Mouse (Mus musculus) limb, embryonic 13.5 days (tissue): ENCODE measurements around the gene Tmem210. TPM values are rescaled to one million over a fixed set of nuclear protein-coding genes. Genes with fewer than 3 reads are reported as not detected.
A peak's percentile ranks its signal among the peaks of the same experiment; 100 is the strongest.
"Not testable (repeated sequence)": the region's sequence is repeated elsewhere in the genome, so short reads cannot be mapped to it uniquely, and the experiment has no call there.

Experiments
- ATAC-seq: fragments of 200-750 bp; cut with Nextera tagmentation; 2 replicates; pipeline ENCODE4 v1.8.0; 2017; ENCODE audit warnings: low read depth, moderate number of reproducible peaks, moderate TSS enrichment; ENCODE audit not compliant: low FRiP score
- H3K27ac ChIP-seq: fragments of 300-500 bp; sonication (generic); 2 replicates; pipeline ENCODE4 v1.5.1; 2015; ENCODE audit warnings: inconsistent platforms, mild to moderate bottlenecking, moderate library complexity
- H3K27me3 ChIP-seq: fragments of 300-500 bp; sonication (generic); 2 replicates; pipeline ENCODE4 v1.6.1; 2015; ENCODE audit warnings: mild to moderate bottlenecking, inconsistent platforms
- H3K36me3 ChIP-seq: fragments of 300-500 bp; sonication (generic); 2 replicates; pipeline ENCODE4 v1.6.1; 2015; ENCODE audit warnings: inconsistent platforms, mild to moderate bottlenecking, moderate library complexity
- H3K4me1 ChIP-seq: fragments of 300-500 bp; sonication (generic); 2 replicates; pipeline ENCODE4 v1.6.1; 2015; ENCODE audit warnings: inconsistent platforms
- H3K4me2 ChIP-seq: fragments of 300-500 bp; sonication (generic); replicated peaks from 2 replicates; pipeline ENCODE4 v1.6.1; 2015; ENCODE audit warnings: inconsistent platforms, mild to moderate bottlenecking, moderate library complexity
- H3K4me3 ChIP-seq: fragments of 300-500 bp; sonication (generic); 2 replicates; pipeline ENCODE4 v1.5.1; 2015; ENCODE audit warnings: moderate library complexity, mild to moderate bottlenecking, inconsistent platforms
- H3K9ac ChIP-seq: fragments of 300-500 bp; sonication (generic); 2 replicates; pipeline ENCODE4 v1.6.1; 2015; ENCODE audit warnings: mild to moderate bottlenecking, inconsistent platforms
- H3K9me3 ChIP-seq: fragments of 300-500 bp; sonication (generic); 2 replicates; pipeline ENCODE4 v1.6.1; 2016; ENCODE audit warnings: inconsistent platforms
- WGBS: fragments of 180-500 bp; shearing (Covaris S2); methylation state at CpG from one replicate; pipeline ENCODE4 v1.1.7; 2015; 5-methylcytosine and 5-hydroxymethylcytosine counted together
- polyA plus RNA-seq: library from polyadenylated mRNA; unstranded; fragments of >200 nt; fragmentation: Nextera tagmentation; extraction: Ambion mirVana; gene quantifications from 2 replicates; pipeline ENCODE4 v1.2.1, GENCODE M21; 2015

Tmem210 gene
- polyA plus RNA-seq, 1 experiment from 2014 or later: not detected

- H3K27ac ChIP-seq, H3K27me3 ChIP-seq, H3K9me3 ChIP-seq, ATAC-seq: not testable (repeated sequence)
- peak overlapping the region; percentile 81 for H3K4me3 ChIP-seq
- 56% methylated on average over 12 of the region's 12 CpGs for WGBS
- H3K9ac ChIP-seq: peak overlapping the region; percentile 85
- H3K4me1 ChIP-seq: peaks cover 18% of the 10 kb centered on the region
- peak overlapping the region; percentile 99 for H3K4me2 ChIP-seq
- peaks cover 20% of the 10 kb centered on the region for H3K36me3 ChIP-seq
Observed at GRCm38 (mm10) chr2:25256443-25257109, 31.4 kb upstream of the Tmem210 start.

DNA sequence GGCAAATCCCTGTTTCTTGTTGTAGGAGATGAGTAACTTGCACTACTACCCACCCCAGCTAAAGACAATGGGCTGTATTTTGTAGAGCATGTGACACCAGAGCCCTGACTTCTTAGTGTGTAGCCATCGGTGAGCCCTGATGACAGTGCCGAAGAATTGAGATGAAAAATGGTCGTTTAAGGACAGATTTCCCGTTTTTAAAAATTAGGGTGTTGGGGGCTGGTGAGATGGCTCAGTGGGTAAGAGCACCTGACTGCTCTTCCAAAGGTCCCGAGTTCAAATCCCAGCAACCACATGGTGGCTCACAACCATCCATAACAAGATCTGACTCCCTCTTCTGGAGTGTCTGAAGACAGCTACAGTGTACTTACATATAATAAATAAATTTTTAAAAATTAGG is 30.7 kb upstream of the Tmem210 start:
- not testable (repeated sequence) for H3K4me2 ChIP-seq, H3K27me3 ChIP-seq, H3K4me3 ChIP-seq, H3K27ac ChIP-seq, H3K9ac ChIP-seq, ATAC-seq, H3K9me3 ChIP-seq
- 83% methylated on average over 5 of the region's 5 CpGs for WGBS
- peaks cover 18% of the 10 kb centered on the region for H3K4me1 ChIP-seq
- H3K36me3 ChIP-seq: peaks cover 13% of the 10 kb centered on the region; the same call in 1 of the 2 replicates

DNA sequence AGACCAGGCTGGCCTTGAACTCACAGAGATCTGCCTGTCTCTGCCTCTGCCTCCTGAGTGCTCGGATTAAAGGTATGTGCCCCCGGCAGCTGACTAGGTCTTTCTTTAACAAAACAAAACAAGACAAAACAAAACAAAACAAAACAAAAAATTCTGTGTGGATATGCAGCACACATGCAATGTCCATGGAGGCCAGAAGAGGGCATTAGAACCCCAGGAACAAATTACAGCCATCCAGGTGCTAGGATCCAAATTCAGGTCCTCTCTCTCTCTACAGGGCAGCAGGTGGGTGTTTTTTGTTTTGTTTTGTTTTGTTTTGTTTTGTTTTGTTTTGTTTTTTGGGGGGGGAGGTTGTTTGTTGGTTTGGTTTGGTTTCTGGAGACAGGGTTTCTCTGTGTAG is 29.1 kb upstream of the Tmem210 start:
- Histone ChIP-seq H3K36me3 (0 out of 2 replicates have a peak, but pooled peaks cover 6% of the 10 kb centered on the region), H3K4me1 (peaks cover 28% of the 10 kb centered on the region), H3K4me2 (no peak overlapping the region), H3K9me3 (no peaks in the 10 kb centered on the region), H3K27me3 (peaks cover 9% of the 10 kb centered on the region), H3K27ac (no peak overlapping the region), H3K9ac (no peak overlapping the region), H3K4me3 (no peak overlapping the region)
- WGBS: 71% methylated on average over 2 of the region's 2 CpGs
- no peak for ATAC-seq

GRCm38 (mm10) chr2:25261870-25262269 is 26.1 kb upstream of the Tmem210 start:
- Histone ChIP-seq H3K4me1 (peaks cover 39% of the 10 kb centered on the region), H3K27me3 (peaks cover 22% of the 10 kb centered on the region), H3K9me3 (no peaks in the 10 kb centered on the region), H3K9ac (peak overlapping the region; percentile 45; the same call in 1 of the 2 replicates), H3K4me3 (peak overlapping the region; percentile 68), H3K4me2 (peak overlapping the region; percentile 99), H3K27ac (no peak overlapping the region), H3K36me3 (0 out of 2 replicates have a peak, but pooled peaks cover 6% of the 10 kb centered on the region)
- 50% methylated on average over 12 of the region's 12 CpGs for WGBS
- ATAC-seq: no peak

DNA sequence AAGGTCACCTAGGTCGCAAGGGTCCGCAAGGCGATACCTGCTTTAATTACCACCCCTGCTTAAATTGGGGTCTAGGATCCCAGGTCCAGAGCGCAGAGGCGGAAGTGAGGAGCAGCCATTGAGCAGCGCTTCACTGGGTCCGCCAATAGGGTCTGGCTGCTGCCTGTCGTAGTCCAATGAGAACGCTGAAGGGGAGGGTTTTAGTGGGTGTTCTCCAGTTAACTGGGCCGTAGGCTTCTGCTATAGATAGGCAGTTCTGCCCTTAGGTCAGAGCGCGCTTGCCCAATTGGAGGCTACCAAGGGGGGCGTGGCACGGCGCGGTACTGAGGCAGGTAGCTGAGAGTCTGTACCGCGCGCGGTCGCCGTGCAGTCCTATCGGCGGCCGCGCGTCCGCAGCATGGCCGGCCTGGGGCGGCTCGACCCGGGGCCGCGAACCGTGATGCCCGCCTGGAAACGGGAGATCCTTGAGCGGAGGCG is 25.6 kb upstream of the Tmem210 start, which contains the start of gene Tprn:
Tprn (plus strand) TSS at position 328 of the 477 bp plus-strand sequence.
- Histone ChIP-seq H3K27ac (no peak within 1 kb of the TSS), H3K4me1 (peaks cover 39% of the 10 kb centered on the region), H3K9me3 (no peaks in the 10 kb centered on the region), H3K4me3 (peak within 1 kb of the TSS; percentile 68), H3K9ac (peak within 1 kb of the TSS; percentile 79), H3K36me3 (0 out of 2 replicates have a peak, but pooled peaks cover 6% of the 10 kb centered on the region), H3K4me2 (peak within 1 kb of the TSS; percentile 99), H3K27me3 (peaks cover 22% of the 10 kb centered on the region)
- peak; percentile 99 for ATAC-seq
- under 1% methylated on average over 38 of the region's 39 CpGs for WGBS

GRCm38 (mm10) chr2:25262795-25263622 is 24.9 kb upstream of the Tmem210 start:
- Histone ChIP-seq H3K4me3 (peak overlapping the region; percentile 68), H3K27ac (no peak overlapping the region), H3K36me3 (0 out of 2 replicates have a peak, but pooled peaks cover 6% of the 10 kb centered on the region), H3K4me2 (peak overlapping the region; percentile 99), H3K9ac (peak overlapping the region; percentile 79), H3K27me3 (peaks cover 22% of the 10 kb centered on the region), H3K9me3 (no peaks in the 10 kb centered on the region), H3K4me1 (peaks cover 39% of the 10 kb centered on the region)
- no peak for ATAC-seq
- WGBS: under 1% methylated on average over 82 of the region's 82 CpGs

DNA sequence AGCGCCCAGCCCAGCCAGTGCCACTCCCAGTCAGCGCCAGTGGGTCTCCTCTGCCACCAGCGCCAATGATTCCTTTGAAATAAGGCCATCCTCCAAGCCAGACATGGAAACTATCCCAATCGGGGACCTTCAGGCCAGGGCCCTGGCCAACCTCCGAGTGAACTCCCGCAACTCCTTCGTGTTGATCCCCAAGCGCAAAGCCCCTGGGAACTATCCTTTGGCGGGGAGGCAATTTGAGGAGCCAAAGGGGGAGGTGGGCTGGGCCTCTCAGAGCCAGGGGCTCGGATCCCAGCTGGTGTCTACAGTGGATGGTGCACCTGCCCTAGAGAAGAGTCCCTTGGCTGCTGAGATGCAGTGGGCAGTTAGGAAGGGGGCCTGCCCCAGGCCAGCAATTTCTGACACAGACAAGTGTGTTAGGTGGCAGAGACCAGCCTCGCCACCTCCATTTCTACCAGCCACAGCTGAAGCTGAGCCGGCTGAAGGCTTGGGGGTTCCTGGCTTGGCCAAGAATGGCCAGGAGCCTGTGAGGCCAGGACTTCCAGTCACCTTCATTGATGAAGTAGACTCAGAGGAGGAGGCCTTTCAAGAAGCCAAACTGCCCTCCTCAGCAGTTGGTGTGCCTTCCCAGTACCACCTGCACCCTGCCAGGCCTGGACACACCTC is 24.2 kb upstream of the Tmem210 start:
- 18% methylated on average over 12 of the region's 12 CpGs for WGBS
- no peak overlapping the region for H3K27ac ChIP-seq
- H3K4me2 ChIP-seq: peak overlapping the region; percentile 99
- H3K36me3 ChIP-seq: peaks cover 9% of the 10 kb centered on the region; the same call in 1 of the 2 replicates
- no peak for ATAC-seq
- H3K27me3 ChIP-seq: peaks cover 22% of the 10 kb centered on the region
- H3K4me1 ChIP-seq: peaks cover 39% of the 10 kb centered on the region
- H3K4me3 ChIP-seq: peak overlapping the region; percentile 68
- peak overlapping the region; percentile 79 for H3K9ac ChIP-seq
- H3K9me3 ChIP-seq: no peaks in the 10 kb centered on the region

DNA sequence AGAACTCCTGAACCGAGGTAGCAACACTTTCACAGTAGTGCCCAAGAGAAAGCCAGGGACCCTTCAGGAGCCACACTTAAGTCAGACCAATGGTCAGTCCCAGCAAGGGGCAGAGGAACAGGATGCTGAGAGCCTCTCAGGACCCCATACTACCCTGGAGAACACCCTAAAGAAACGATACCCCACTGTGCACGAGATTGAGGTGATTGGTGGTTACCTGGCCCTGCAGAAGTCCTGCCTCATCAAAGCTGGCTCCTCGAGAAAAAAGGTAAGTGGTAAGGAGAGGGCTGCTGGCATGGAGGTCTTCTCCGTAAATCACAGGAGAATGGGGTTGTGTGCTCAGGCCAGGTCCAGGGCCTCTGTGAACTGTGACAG is 23.7 kb upstream of the Tmem210 start:
- Histone ChIP-seq H3K4me3 (peak overlapping the region; percentile 68), H3K9ac (peak overlapping the region; percentile 79; the same call in 1 of the 2 replicates), H3K27ac (no peak overlapping the region), H3K4me2 (peak overlapping the region; percentile 99), H3K4me1 (peaks cover 39% of the 10 kb centered on the region), H3K27me3 (peaks cover 22% of the 10 kb centered on the region), H3K9me3 (no peaks in the 10 kb centered on the region), H3K36me3 (peaks cover 9% of the 10 kb centered on the region)
- 71% methylated on average over 5 of the region's 5 CpGs for WGBS
- no peak for ATAC-seq

DNA sequence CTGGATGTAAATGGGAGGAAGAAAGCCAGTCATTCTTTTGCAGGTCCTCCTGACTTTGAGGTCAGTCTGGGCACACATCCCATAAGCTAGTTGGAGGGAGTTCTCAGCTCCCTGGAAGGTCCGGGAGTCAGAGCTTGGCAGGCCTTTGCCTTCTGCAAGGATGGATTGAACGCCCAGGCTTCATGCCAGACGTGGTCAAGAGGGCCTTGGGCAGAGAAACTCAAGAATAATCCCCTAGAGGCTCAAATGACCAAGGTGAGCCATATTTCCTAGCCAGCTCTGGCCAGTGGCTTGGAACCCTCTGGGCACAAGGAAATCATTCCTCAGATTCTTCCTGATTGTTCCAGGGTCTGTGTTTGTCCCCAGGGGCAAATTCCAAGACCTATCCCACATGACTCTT is 23.1 kb upstream of the Tmem210 start:
- peak overlapping the region; percentile 79 for H3K9ac ChIP-seq
- peaks cover 14% of the 10 kb centered on the region for H3K36me3 ChIP-seq
- H3K27ac ChIP-seq: no peak overlapping the region
- peak overlapping the region; percentile 99; the same call in 1 of the 2 replicates for H3K4me2 ChIP-seq
- H3K4me1 ChIP-seq: peaks cover 39% of the 10 kb centered on the region
- peaks cover 22% of the 10 kb centered on the region for H3K27me3 ChIP-seq
- H3K4me3 ChIP-seq: no peak overlapping the region
- no peak for ATAC-seq
- WGBS: 66% methylated on average over 3 of the region's 3 CpGs
- no peaks in the 10 kb centered on the region for H3K9me3 ChIP-seq

DNA sequence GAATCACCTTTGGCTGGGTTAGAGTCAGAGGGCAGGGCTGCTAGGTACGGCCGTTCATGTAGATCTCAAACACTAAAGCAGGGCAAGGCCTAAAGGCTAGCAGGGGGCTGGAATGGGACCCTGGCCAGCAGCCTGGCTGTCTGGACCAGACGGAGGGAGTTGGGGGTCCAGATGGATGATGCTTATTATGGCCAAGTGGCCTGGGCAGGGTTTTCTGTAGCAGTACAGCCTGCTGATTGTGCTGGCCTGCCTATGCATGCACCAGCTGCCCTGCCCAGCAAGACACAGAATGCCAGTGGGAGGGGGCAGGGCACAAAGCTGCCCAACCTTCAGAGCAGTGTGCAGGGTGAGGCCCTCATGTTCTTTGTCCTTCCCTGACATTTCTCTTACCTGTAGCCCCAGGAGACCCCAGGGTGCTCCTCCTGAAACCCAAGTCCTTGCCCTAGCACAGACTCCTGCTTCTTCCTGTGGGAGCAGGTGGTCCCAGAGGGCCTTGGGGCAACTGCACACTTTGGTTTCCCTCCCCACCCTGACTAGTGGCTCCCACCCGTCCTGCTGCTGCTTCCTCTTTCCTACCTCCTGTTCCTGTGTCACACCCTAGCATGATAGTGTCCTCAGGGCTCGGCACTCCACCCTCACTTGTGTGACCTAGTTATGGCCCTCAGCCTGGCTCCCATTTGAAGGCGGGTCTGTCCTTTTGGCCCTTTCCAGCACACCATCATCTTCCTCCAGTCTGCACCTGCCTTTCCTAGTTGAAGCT is 21.9 kb upstream of the Tmem210 start:
- 64% methylated on average over 6 of the region's 6 CpGs for WGBS
- Histone ChIP-seq H3K9ac (no peak overlapping the region), H3K27ac (no peak overlapping the region), H3K36me3 (peaks cover 27% of the 10 kb centered on the region), H3K27me3 (peaks cover 22% of the 10 kb centered on the region), H3K4me2 (peak overlapping the region; percentile 99), H3K4me1 (peaks cover 45% of the 10 kb centered on the region), H3K4me3 (no peak overlapping the region), H3K9me3 (no peaks in the 10 kb centered on the region)
- no peak for ATAC-seq

DNA sequence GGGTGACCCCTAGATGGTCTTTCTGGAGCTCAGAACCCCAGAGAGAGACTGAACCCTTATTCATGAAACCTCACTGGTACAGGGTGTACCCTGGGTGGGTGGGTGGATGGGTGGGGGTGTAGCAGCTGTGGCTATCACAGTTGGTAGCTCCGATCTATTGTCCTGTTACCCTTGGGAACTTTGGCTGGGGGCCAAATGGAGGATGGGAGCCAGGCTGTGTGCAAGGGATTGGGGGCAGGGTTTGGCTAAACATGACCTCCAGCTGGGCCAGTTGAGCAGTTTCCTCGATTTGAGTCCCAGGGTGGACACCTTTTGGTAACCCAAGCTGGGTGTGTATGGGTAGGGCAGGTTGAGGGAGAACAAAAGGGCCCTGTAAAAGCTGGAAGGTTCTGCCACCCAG is 21.2 kb upstream of the Tmem210 start:
- no peak overlapping the region for H3K27ac ChIP-seq
- peaks cover 51% of the 10 kb centered on the region for H3K4me1 ChIP-seq
- H3K9ac ChIP-seq: no peak overlapping the region
- H3K27me3 ChIP-seq: peaks cover 22% of the 10 kb centered on the region
- H3K4me2 ChIP-seq: peak overlapping the region; percentile 99; the same call in 1 of the 2 replicates
- ATAC-seq: no peak
- H3K36me3 ChIP-seq: peaks cover 27% of the 10 kb centered on the region
- no peaks in the 10 kb centered on the region for H3K9me3 ChIP-seq
- 59% methylated on average over 2 of the region's 2 CpGs for WGBS
- H3K4me3 ChIP-seq: no peak overlapping the region
